Mouse (Mus musculus) thymus, postnatal 36 days (tissue): ENCODE results near the gene Arid1a.
A peak's percentile ranks its signal among the peaks of the same experiment; 100 is the strongest.
"Not testable (repeated sequence)": the region's sequence is repeated elsewhere in the genome, so short reads cannot be mapped to it uniquely, and the experiment has no call there.

Experiments
- DNase-seq, 2 experiments: peaks; one replicate each; pipeline ENCODE4 v3.0.0; 2022; ENCODE audit warnings: mixed read lengths in 2 of 2

Gene Arid1a

DNA sequence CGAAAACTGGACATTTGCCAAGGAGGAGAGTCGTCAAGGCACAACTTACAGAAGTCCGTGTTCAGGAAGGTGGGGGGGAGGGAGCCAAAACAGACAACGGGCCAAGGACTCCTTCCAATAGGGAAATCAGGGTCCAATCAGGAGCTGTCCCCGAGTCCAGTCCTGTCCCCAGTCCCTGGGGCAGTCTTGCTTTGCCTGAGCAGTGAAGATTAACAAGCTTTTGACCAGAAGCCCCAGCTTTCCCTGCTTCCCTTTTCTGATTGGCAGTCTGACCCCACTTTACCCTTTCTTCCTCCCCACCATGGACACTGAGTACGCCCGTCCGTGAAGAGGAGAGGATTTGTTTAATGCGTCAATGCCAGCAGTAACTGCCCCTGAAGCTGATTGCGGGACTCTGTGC is 105.1 kb downstream of the Arid1a start:
- DNase-seq = no peak

DNA sequence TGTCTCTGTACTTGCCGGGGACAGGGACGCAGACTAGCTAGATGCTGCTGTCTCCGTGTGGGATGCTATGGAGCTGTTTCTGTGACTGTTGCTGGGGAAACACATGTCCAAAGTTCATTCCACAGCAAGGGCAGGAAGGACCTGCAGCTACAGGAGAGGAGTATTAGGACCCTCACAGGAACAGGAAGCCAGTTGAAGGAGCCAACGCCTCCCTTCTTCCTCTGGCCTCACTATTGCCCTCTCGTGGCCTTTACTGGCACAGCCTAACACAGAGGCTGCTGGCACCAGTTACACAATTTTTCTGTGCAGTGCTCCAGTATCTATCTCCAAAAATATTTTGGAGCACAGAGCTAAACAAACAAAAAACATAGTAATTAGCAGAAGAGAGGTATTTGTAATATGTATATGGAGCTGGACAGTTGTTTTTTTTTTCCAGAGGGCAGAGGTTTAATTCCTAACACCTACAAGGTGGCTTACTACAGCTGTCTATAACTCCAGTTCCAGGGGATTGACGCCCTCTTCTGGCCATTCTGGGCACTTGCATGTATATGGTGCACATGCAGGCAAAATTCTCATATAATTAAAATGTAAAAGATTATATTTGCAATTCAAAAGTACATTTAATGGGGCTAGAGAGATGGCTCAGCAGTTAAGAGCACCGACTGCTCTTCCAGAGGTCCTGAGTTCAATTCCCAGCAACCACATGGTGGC is 106.4 kb downstream of the Arid1a start, which contains the start of gene Zdhhc18:
TSS of gene Zdhhc18 (minus strand) at position 166 of the 711 bp plus-strand sequence.
- DNase-seq = peak; percentile 88 to 90

DNA sequence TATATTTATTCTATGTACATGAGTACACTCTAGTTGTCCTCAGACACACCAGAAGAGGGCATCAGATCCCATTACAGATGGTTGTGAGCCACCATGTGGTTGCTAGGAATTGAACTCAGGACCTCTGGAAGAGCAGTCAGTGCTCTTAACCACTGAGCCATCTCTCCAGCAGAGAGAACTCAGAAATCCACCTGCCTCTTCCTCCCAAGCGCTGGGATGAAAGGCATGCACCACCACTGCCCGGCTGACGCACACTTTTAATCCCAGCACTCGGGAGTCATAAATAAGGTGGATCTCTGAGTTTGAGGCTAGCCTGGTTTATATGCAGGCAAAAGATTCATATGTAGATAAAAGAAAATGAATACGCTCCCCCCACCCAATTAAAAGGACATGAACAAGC is 107.1 kb downstream of the Arid1a start:
- DNase-seq = not testable (repeated sequence)

DNA sequence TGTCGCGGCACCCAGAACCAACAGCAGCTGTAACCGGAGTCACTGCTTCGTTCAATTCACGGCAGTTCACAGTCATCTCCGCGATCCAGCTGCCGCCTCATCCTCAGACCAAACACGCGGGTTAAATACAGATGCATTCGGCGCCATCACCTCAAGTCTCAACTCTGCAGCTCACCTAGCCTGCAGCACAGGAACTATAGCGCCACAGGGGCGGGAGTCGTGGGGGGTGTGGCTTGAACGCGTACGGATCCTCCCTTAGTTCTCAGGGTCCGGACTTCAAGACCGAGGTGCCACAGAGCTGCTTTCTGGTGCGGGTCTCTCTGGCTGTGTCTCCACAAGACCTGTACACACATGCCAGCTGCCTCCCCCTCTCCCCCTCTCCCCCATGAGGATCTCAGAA is 110.9 kb downstream of the Arid1a start:
- no peak for DNase-seq

DNA sequence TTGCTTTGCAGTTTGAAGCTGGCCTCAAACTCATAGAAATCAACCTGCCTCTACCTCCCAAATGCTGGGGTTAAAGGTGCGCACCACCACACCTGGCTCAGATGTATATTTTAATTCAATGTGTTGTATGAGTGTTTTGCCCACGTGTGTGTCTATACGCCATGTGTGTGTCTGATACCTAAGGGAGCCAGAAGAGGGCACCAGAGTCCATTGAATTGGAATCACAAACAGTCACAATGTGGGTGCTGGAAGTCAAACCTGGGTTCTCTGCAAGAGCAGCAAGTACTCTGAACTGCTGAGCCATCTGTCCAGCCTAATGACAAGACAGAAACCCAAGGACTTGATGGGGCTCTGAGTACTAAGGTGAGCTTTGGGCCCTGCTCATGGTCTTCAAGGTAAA is 111.4 kb downstream of the Arid1a start:
- no peak for DNase-seq

DNA sequence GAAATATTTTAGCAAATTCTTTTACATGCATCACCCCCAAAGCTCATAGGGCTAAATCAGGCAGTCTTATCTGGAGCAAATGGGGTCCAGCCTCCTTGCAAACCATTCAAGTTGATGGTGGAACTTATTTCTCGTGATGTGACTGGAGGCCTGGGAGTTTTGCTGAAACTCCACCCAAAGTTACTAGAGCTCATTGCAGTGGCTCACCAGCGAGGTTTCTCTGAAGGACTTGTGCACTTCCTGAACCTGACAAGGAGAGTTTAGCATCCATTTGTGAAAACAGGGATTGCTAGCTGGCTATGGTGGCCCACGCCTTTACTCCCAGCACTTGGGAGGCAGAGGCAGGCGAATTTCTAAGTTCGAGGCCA is 122.5 kb downstream of the Arid1a start:
- DNase-seq = no peak

DNA sequence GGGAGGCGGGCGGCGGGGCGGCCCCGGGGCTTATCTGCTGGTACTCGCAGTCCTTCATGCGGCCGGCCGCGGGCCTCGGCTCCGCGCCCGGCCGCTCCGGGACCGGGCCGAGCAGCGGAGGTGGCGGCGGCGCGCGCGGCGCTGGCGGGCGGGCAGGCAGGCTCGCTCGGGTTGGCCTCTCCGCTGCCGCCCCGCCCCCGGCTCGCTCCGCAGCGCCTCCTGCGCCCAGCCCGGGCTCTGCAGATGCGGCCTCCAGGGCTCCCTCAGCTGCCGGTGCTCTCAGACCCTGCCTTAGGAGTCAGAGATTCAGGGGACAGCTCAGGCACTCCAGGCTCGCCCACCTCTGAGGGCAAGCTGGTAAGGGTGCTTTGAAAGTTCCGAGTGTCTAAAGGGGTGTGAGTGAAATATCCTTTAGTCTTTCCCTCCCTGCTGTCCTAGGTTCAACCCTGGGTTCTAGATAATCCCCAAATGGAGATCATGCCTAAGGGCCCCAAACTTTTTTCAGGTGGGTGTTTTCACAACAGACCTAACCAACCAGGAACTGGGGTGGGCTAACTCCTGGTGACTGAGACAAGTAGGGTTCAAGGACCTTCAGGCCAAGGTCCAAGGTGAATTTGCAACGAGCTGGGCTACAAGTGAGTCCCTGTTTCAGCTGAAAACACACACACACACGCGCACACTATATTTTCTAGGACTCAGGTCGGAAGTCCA is 123.1 kb downstream of the Arid1a start:
- peak; percentile 93 to 95 for DNase-seq

DNA sequence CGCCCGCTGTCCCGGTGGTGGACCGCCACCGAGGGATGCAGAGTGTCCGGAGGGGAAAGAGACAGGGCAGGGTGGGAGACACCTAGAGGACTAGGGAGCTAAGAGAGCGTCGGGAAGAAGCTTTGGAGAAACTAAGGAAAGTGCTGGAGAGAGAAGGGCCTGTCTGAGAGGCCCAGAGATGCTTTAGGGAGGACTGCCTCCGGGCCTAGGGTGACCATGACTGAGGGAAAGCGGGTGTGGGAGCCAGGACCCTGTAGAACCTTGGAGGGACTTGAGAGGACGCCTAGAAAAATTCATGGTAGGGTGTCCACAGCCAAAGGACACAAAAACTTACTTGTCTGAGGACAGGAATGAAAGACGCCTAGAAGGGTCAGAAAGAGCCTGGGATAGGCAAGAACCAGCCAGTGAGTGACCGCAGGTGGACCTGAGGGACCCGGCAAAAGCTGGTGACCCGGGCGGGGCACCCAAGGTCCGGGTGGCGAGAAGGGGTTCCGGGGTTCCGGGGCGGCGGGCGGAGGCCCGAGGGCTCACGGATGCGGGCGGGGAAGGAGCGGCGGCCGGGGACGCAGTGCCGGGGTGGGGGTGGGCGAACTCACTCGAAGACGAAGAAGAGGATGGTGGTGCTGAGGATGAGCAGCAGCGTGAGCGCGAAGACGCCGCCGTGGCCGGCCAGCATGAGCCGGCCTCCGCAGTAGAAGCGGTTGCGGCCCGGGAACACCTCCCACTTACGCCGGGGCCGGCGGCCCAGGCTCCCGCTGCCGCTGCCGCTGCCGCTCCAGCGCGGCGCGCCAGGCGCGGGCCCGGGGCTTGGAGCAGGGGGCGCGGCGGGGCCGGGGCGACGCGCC is 123.9 kb downstream of the Arid1a start:
- DNase-seq = peak; percentile 68 to 70

DNA sequence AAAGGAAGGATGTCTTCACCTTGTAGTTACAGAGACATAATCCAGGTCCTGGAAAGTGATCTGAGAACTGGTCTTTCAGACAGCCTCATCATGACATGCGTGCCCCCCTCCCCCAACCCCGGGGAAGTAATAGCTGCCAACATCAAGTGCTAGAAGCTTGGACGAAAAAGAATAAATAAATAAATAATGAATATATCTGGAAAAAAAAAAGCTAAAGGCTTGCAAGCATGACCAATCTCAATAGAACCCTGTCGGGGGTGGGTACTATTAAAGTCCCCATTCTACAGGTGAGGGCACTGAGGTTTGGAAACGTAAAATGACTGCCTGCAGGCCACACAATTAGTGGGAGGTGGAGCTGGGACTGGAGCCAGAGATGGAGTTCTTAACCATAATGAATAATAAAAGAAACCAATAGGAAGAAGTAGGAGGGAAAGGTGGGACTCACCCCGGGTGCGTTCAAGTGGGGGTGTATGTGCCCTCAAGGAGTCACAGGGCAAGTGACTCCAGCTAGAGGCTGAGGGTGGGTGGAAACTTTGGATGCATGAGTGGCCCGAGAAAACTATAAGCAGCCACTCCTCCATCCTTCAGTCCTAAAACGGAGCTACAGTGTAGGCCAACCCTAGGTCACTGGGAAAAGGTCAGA is 124.7 kb downstream of the Arid1a start:
- no peak for DNase-seq

DNA sequence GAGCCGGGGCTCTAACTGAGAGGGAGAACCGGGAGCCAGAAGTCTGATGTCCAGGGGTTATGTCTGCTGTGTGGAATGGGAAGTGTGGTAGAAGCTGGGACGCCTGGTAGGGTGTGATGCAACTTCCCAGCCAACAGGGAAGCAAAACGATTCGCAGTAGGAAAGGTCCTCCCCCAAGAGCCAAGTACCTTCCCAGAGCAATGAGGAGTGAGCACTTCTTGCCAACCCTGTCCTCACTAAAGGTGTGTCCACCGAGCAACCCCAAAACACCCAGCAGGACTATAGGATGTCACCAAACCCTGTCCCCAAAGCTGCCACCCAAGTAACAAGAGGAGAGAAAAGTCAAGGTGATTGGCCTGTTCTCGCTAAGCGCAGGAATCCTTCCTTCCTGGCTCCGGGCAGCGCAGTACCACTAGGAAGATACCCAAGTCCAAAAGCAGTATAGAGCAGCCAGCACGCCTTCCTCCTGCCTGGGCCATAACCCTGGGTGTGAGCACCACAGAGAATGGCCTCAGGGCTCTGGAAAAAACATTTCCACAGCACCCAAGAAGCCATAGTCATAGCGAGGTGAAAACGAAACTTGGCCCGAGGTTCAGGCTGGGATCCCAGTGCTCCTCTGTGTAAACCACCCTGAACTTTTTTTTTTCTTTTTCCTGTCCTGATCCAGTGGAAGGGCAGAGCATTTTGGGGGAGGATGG is 125.3 kb downstream of the Arid1a start:
- no peak for DNase-seq

DNA sequence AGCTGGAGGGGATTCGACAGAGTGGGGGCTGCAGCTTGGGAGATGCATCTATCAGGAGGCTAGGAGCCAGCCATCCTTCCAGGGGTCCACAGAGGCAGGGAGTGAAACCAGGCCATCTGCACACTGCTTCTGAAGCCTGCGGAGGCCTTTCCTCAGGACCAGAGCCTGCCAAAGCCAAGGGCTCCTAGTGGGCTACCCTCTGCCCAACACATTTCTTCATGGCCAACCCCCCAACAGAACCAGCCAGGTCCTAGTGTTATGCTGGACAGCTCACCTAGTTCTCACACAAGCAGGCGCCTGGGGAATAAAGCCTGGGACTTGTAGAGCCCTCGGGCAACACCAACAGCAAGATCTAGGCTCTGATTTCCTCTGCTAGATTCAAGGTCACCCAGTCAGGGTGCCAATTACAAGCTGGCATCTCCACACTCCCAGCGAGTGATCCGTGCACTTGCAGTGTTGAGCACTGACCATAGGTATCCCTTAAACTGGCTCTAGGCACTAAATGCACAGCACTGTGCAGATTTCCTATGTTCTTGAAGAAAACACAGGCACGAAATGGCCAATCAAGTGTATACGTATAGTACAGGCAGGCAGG is 126.1 kb downstream of the Arid1a start:
- no peak for DNase-seq

DNA sequence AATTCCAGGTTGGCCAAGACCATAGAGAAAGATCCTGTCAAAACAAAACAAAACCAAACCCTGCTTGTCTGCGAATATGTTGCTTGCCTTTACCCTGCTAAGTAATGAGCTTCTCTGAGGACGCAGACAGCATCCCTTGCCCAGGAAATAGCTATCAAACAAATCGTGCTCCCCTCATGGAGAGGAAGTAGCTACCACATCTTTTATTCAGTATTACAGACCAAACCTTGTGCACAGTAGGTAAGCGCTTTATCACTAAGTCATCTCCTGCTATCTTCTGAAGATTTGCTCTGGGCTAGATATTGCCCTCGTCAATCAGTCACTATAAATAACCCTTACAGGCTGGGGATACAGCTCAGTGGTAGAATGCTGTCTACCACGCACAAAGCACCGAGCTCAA is 127.4 kb downstream of the Arid1a start:
- DNase-seq = no peak
